Mouse (Mus musculus) ES-Bruce4 (cell line): ENCODE measurements around the gene Myt1l.

Source experiments
- CTCF ChIP-seq: IDR thresholded peaks from one replicate; pipeline ENCODE4 v1.8.1; 2011; ENCODE audit warnings: low read depth, low read length
- EP300 ChIP-seq: IDR thresholded peaks from 2 replicates; pipeline ENCODE4 v1.6.1; 2011; ENCODE audit warnings: low read depth, low read length; ENCODE audit not compliant: insufficient read depth
- POLR2A ChIP-seq: IDR thresholded peaks from one replicate; pipeline ENCODE4 v1.8.1; 2011; ENCODE audit warnings: low read length; ENCODE audit not compliant: insufficient read depth

DNA sequence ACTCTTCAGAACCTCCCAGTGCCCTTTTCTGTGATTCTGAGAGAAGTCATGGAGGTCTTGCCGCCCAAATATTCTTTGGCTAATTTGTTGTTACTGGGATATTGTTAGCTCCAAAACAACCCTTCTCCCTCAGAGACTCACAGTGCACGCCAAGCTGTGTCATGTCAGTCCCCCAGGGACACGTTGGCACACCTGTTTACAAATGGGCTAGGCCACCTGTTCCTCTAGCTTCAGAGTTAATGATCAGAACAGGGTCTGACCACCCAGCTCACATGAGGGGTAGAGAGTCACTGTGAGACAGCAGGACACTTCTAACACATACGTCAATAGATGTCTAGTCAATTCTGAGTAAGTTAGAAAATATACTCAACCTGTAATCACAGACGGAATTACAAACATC, 12.6 kb downstream of the Myt1l start:
- no peak for TF ChIP-seq EP300
- TF ChIP-seq CTCF: no peak
- no peak for TF ChIP-seq POLR2A
